Mouse (Mus musculus) adrenal gland (tissue): ENCODE measurements around the gene Ap1s3.

Experiments
- intact Hi-C: fragments of 180-260 bp; cut with DNase I; formaldehyde crosslinking; loops from one replicate; pipeline ENCODE4 v1.15.1; 2025
- long read RNA-seq, 2 experiments: library from polyadenylated mRNA; unstranded; transcript quantifications; one replicate each; pipeline ENCODE4 v2.0.0; 2020; ENCODE audit warnings: borderline replicate concordance in 1 of 2; ENCODE audit not compliant: insufficient replicate concordance in 1 of 2

The Ap1s3 gene
- long read RNA-seq, experiment 1: 0 reads
- long read RNA-seq, experiment 2, partial matches to known transcripts: 0 of 2 reads
- long read RNA-seq, experiment 2, other reads (novel, unspliced or antisense): 2 of 2 reads

DNA sequence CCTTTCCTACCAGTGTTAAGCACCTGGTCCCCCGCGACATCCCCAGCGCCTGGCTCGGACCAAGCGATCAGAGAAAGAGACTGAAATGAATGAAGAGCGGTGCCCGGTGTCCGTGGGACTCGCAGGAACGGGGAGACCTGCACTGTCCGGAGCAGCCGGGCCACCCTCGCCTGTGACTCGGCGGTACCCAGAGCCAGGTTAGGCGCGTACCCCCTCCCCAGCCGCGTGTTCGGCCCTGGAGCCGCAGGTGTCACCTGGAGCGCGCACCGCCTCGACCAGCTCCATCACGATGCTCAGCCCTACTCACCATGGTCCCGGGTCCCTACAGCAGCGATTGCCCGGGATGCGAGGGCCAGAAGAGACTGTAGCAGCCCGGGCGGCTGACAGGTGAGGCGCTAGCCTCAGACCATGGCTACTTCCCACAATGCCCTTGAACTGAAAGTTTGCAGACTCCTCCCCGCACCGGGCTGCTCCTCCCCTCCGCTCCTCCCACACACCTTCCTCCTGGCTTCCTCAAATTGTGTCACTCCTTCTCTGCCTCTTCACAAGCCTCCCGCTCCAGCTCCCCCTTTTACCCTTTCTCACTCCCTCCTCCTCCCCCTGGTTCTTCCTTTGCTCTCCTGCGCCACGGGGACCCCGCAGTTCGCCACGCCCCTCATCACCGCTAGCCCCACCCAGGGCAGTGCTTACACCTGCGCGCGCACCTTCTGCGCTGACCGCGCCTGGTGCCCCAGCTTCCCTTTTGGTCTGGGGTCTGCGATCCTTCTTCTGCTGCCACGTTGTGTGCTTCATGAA is at the start of gene Ap1s3:
TSS of gene Ap1s3 (minus strand) at position 430 of the 795 bp plus-strand sequence.
- intact Hi-C loops: no loop called here

- intact Hi-C loops: no loop called here
Observed at GRCm38 (mm10) chr1:79714152-79714923, 42.6 kb upstream of the Ap1s3 start.

- intact Hi-C loops: no loop called here
Observed at GRCm38 (mm10) chr1:79713081-79713480, 41.3 kb upstream of the Ap1s3 start.

GRCm38 (mm10) chr1:79711147-79712126 is 39.7 kb upstream of the Ap1s3 start:
- intact Hi-C loops: no loop called here

DNA sequence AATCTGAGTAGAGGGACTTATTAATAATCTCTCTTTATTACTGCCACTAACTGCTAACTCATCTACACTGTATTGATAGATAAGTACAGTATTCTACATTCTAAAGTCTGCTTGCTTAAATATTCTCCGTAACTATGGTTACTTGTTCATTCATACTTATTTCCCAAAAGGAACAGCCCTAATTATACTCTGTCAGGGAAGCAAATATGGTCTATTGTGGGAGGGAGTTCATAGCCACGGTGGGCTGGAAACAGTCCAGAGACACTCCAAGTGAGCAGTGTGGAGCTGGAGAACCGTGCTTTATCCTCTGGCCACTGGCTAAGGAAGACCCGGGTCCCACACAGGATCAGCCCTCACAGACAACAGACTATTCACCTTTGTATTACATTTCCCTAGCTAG is 38.9 kb upstream of the Ap1s3 start:
- intact Hi-C loops: no loop called here

- intact Hi-C loops: no loop called here
Observed at GRCm38 (mm10) chr1:79710216-79710615, 38.4 kb upstream of the Ap1s3 start.

DNA sequence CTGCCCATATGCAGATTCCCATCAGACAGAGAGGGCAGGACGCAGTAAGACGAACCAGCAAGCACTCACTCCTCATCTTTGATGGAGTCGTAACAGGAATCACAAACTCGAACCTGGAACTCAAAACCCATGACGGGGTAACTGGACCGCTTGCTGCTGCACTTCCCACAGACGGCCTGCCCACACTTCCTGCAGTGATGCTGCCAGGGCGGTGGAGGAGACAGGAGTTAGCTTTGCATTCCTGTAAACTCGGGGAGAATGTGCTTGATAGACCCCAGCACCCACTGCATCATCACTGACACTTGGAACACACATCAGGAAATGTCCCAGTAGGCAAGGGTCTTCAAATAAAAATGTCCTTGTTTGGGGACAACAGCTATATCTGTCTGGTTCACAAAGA is 35.6 kb upstream of the Ap1s3 start:
- intact Hi-C loops: no loop called here

DNA sequence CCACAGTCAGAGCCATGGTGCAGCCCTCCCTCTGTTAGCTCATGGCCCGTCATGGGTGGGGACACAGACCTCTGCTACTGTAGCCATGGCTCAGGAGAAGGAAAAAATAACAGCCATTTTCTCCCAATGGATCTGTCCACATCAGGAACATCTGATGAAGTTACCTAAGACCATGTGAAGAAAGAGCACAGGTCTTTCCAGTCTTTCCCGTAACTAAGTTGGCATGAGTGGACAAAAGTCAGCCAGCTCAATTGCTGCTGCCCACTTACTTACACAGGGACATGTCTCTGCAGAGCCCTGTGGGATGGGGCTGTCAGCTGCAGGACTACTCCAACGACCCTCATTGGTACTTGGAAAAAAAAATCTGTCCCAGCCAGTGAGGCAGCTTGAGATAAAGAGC is 34.9 kb upstream of the Ap1s3 start:
- intact Hi-C loops: no loop called here

GRCm38 (mm10) chr1:79704672-79705071 is 32.9 kb upstream of the Ap1s3 start:
- intact Hi-C loops: no loop called here

GRCm38 (mm10) chr1:79703520-79703919 is 31.7 kb upstream of the Ap1s3 start:
- intact Hi-C loops: no loop called here

DNA sequence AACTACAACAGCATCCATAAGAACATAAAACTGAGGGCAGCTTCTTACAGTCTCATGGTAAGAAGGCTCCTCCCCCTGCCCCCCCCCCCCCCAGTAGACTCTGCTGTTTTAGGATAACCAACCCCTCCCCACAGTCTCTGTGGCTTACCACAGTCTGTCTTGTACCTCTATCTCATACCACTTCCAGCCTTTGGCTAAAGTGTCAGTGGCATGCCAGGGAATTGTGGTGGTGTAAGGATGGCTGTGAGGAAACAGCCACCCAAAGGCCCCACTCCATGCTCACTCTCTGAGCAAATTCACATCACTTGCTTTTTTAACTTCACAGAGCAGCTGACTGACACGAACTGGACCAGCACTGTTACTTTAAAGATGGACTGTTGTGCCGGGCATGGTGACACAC is 26.7 kb upstream of the Ap1s3 start:
- intact Hi-C loops: loop anchor here (5.0 kb wide), 2 partner anchors 84 to 976 kb away; no protein-coding TSS in a partner anchor

GRCm38 (mm10) chr1:79697382-79697781 is 25.6 kb upstream of the Ap1s3 start:
- intact Hi-C loops: loop anchor here (5.0 kb wide), 2 partner anchors 85 to 975 kb away; no protein-coding TSS in a partner anchor

DNA sequence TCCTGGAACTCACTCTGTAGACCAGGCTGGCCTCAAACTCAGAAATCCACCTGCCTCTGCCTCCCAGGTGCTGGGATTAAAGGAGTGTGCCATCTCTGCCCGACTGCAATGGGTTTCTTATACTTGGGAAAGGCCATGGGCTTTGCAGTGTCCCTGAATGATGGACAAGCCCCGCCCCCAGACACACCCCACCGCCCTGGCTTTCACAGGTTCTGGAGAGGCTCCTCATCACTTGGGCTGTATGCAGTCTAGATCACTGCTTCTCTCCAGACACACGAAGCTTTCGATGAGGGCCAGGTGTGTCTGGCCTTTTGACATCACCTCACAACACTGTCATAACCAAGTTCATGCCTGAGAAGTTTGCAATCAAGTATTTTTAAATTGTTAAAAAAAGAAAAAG is 25.2 kb upstream of the Ap1s3 start:
- intact Hi-C loops: loop anchor here (5.0 kb wide), 2 partner anchors 85 to 975 kb away; no protein-coding TSS in a partner anchor

GRCm38 (mm10) chr1:79692482-79692881 is 20.7 kb upstream of the Ap1s3 start:
- intact Hi-C loops: no loop called here

GRCm38 (mm10) chr1:79687254-79687653 is 15.5 kb upstream of the Ap1s3 start:
- intact Hi-C loops: no loop called here

DNA sequence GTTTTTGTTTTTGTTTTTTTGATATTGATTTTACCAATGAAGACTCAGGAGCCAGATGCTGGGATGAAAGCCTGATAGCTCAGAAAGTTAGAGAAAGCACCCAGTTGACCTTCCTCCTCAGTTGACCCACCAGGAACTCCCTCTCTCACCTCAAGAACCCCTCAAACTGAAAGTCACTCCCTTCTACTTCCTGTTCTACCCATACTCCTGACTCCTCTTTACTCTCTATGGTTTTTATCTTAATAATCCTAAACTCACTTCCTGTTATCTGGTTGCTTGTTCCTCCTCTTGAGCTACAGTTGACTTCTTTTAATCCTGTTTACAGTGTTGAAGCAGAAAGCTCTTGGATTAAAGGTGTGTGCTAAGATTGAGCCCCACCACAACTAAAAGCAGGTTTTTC is 12.3 kb upstream of the Ap1s3 start:
- intact Hi-C loops: loop anchor here (5.0 kb wide), 1 partner anchor 57 kb away; no protein-coding TSS in a partner anchor

DNA sequence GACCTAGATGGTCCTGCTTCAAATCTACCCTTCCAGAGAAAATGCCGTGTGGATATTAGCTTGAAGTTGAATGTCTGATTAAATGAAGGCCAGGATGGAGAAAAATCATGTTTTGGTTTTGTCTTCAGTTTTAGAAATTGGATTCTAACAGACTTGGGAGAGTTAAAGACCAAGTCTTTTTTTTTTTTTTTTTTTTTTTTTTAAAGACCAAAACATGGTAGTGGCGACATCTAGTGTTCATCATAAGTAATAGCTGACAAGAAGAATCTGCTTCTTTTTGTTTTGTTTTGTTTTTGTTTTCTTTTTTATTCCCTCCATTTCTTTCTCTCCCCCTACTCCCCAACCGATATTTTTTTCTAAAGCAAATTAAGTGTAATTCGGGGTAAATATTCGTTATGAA is 11.2 kb upstream of the Ap1s3 start:
- intact Hi-C loops: loop anchor here (2.0 to 5.0 kb wide), 2 partner anchors 56 to 958 kb away; no protein-coding TSS in a partner anchor

DNA sequence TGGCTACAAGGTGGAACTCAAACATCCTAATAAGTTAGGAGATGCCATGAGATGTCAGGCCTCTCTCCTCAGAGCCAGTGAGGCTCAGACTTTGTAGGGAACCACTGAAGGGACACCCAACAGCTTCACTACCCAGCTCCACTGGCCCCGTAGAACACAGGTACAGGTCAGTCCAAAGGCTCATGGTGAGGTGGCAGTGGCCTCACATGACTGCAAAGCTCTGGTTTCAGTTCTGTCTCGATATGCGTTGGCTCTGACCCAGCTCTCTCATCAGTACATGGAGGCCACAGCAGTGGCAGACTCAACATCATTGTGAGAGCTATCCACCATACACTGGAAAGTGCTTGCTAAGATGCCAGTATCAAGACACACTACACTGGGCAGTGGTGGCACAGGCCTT is 9.0 kb upstream of the Ap1s3 start:
- intact Hi-C loops: loop anchor here (5.0 kb wide), 1 partner anchor 53 kb away; no protein-coding TSS in a partner anchor

DNA sequence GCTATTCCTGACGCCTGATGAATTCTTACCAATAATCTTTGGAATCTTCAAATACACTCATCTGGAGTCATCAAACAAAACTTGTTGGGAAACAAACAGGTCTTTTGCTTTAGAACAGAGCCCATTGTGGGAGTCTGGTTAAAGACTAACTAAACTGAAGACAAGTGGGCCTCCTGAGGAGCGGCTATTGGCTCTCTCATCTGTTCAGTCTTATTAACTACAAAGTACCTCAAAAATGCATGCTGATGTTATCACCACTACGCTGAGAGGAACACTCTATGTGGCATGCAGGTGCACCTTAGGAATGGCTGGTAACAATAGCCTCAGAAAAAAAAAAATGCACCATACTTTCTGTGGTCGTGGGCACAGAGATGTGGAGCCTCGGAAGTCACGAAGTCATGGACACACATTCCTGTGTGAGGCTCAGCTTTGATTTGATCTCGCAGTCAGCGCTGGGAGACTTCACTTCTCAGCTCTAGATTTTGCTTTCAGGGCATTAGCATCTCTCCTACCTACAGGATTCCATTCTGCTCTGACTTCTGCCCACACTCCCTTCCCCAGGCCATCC is 6.4 kb upstream of the Ap1s3 start:
- intact Hi-C loops: no loop called here

DNA sequence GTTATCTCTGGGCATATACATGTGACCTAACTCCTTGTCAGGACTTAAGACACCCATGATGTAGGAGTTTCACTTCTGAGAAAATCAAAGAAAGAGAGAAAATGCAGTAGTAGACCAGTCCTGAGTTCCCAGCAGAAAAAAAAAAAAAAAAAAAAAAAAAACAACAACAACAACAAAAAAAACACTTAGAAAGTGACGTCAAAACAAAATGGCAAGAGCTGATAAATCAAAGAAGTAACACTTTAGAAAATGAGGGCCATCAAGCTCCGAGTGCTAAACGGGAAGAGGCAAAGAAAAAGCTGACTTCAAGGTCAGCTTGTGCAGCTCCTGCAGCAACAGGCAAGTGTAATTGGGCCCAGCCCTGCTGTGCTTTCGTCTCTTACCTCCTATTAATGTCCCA is 3.9 kb upstream of the Ap1s3 start:
- intact Hi-C loops: no loop called here

GRCm38 (mm10) chr1:79671196-79671542 is 603 bp downstream of the Ap1s3 start:
- intact Hi-C loops: no loop called here
